Mouse (Mus musculus): ENCODE data around the gene 1700042G07Rik.

- TF ChIP-seq CTCF (IDR thresholded peaks at IDR 0.05; ENCODE audit: borderline replicate concordance, insufficient read depth, low read length): no peak
- no peak for TF ChIP-seq POLR2A (IDR thresholded peaks at IDR 0.05; ENCODE audit: low read depth, low read length)
These were observed 29.8 kb upstream of the 1700042G07Rik start for GRCm38 (mm10) chr4:116143317-116143811.
